In the genomic region with DNA sequence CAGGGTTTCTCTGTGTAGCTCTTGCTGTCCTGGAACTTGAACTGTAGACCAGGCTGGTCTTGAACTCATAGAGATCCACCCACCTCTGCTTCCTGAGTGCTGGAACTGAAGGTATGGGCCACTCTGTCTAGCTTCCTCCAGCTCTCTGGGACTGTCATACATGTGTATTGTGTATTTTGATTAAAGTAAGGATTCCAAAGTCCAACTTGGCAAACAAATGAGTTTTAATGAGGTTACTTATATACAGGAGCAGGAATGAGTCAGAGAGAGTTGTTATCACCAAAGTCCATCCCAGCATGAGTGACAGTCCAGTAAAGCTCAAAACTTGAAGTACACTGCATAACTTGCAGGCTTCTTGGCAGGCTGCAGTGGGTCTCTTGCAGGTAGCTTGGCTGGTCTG, we compare ENCODE assay signal across 27 mouse cellular contexts. TPM values are rescaled to one million over a fixed set of nuclear protein-coding genes. Genes with fewer than 3 reads are reported as not detected.
DNase-seq lines count a peak whose midpoint lies in the region; ATAC-seq and TF ChIP-seq lines count a peak whose summit lies in the region.
"Had no signal": no experiment of that assay in that cellular context is flagged by ENCODE, and none has a peak within 500 bp of the region (broad histone marks: within the 10 kb centered on the region; RNA-seq: fewer than 3 reads in every experiment).

No protein-coding gene starts in this region.

- DNase-seq in MEL (ENCODE audit: low read depth, low spot score) = peak; percentile 39
- DNase-seq in forebrain, postnatal 0 days = no peak
- no peak for DNase-seq in layer of hippocampus, adult 9-10 months (ENCODE audit: low spot score)
- DNase-seq: adrenal gland, postnatal 10 days; adrenal gland, postnatal 36 days; cerebellum, adult 18-20 months; cerebellum, adult 9-10 months; cerebellum, postnatal 14 days; gastrocnemius, adult 2 months; gastrocnemius, postnatal 14 days; heart, adult 11 months had no signal

- H3K27ac ChIP-seq in MEL (ENCODE audit: control insufficient read depth, low read depth, low read length) = 0 out of 2 replicates have a peak overlapping the region, but pooled peaks have one; percentile 4
- peak overlapping the region; percentile 37; the same call in 1 of the 2 replicates for H3K27ac ChIP-seq in intestine, embryonic 16.5 days (ENCODE audit: low read length)
- peak overlapping the region; percentile 95 for H3K27ac ChIP-seq in small intestine, adult 2 months (ENCODE audit: insufficient read depth, low read depth, low read length)
- H3K27ac ChIP-seq in forebrain, postnatal 0 days (ENCODE audit: low read depth, low read length) = no peak overlapping the region
- H3K27ac ChIP-seq: gastrocnemius, adult 2 months; hindbrain, embryonic 13.5 days had no signal

- TF ChIP-seq CTCF in MEL (IDR thresholded peaks at IDR 0.05 in 2 of 3, conservative IDR thresholded peaks at IDR 0.05 in 1 of 3; ENCODE audit: control insufficient read depth in 1 of 3, insufficient read depth in 1 of 3, low read depth in 2 of 3, low read length in 3 of 3, poor library complexity in 1 of 3, severe bottlenecking in 1 of 3) = no peak
- no peak for TF ChIP-seq CTCF in small intestine, adult 2 months (IDR thresholded peaks at IDR 0.05; ENCODE audit: extremely low read depth, insufficient read length, insufficient replicate concordance, low read depth, low read length)
- TF ChIP-seq CTCF in forebrain, postnatal 0 days (IDR thresholded peaks at IDR 0.05; ENCODE audit: low read depth) = no peak

- H3K4me2 ChIP-seq in intestine, embryonic 16.5 days (ENCODE audit: low read depth, low read length) = no peak overlapping the region
- H3K4me2 ChIP-seq in forebrain, postnatal 0 days (ENCODE audit: low read depth) = no peak overlapping the region
- H3K4me2 ChIP-seq: heart, embryonic 11.5 days; hindbrain, embryonic 13.5 days had no signal

- H3K36me3 ChIP-seq in MEL (ENCODE audit: control insufficient read depth in 1 of 2, insufficient read depth in 2 of 2, low read length in 2 of 2) = peaks cover 0 to 21% of the 10 kb centered on the region in 2 experiments; a peak in 2 of 4 replicates
- H3K36me3 ChIP-seq in intestine, embryonic 16.5 days (ENCODE audit: control insufficient read depth, insufficient read depth, low read length) = no peaks in the 10 kb centered on the region
- H3K36me3 ChIP-seq in small intestine, adult 2 months (ENCODE audit: control insufficient read depth, insufficient read depth, low read length) = no peaks in the 10 kb centered on the region
- H3K36me3 ChIP-seq in forebrain, postnatal 0 days (ENCODE audit: insufficient read depth) = no peaks in the 10 kb centered on the region
- H3K36me3 ChIP-seq: hindbrain, embryonic 13.5 days had no signal

- ATAC-seq in intestine, embryonic 16.5 days = peak; percentile 57
- ATAC-seq in erythroid progenitor cell, adult 5-6 weeks (replicated peaks; ENCODE audit: low FRiP score, poor library complexity, severe bottlenecking) = no peak
- ATAC-seq in forebrain, postnatal 0 days = no peak
- ATAC-seq: CD4-positive, CD25-positive, alpha-beta regulatory T cell, adult 4 months; forebrain, embryonic 14.5 days; hindbrain, embryonic 16.5 days; Patski had no signal

- H3K9me3 ChIP-seq in MEL (replicated peaks; ENCODE audit: insufficient read depth, low read length) = no peaks in the 10 kb centered on the region
- no peaks in the 10 kb centered on the region for H3K9me3 ChIP-seq in intestine, embryonic 16.5 days (ENCODE audit: control insufficient read depth, low read length)
- no peaks in the 10 kb centered on the region for H3K9me3 ChIP-seq in forebrain, postnatal 0 days (ENCODE audit: low read length)
- H3K9me3 ChIP-seq: hindbrain, embryonic 13.5 days had no signal

- no peak for TF ChIP-seq POLR2A in MEL (IDR thresholded peaks at IDR 0.05; ENCODE audit: control insufficient read depth in 1 of 2, insufficient read depth in 1 of 2, low read depth in 1 of 2, low read length in 2 of 2, poor library complexity in 1 of 2)
- TF ChIP-seq POLR2A in small intestine, adult 2 months (IDR thresholded peaks at IDR 0.05; ENCODE audit: low read depth, low read length) = no peak

- H3K4me1 ChIP-seq in MEL (ENCODE audit: control insufficient read depth in 1 of 2, insufficient read depth in 2 of 2, low read length in 2 of 2) = peaks cover 5 to 18% of the 10 kb centered on the region in 2 experiments
- peaks cover 6% of the 10 kb centered on the region; the same call in 1 of the 2 replicates for H3K4me1 ChIP-seq in intestine, embryonic 16.5 days (ENCODE audit: control insufficient read depth, insufficient read depth, low read length)
- peaks cover 21% of the 10 kb centered on the region; the same call in 1 of the 2 replicates for H3K4me1 ChIP-seq in small intestine, adult 2 months (ENCODE audit: control insufficient read depth, insufficient read depth, insufficient read length, low read length)
- H3K4me1 ChIP-seq in forebrain, postnatal 0 days (ENCODE audit: insufficient read depth) = peaks cover 5% of the 10 kb centered on the region

- no peak for TF ChIP-seq RAD21 in MEL (IDR thresholded peaks at IDR 0.05; ENCODE audit: low read depth, low read length)

- H3K9ac ChIP-seq in MEL (ENCODE audit: control insufficient read depth, low read depth, low read length, poor library complexity, severe bottlenecking) = no peak overlapping the region
- H3K9ac ChIP-seq in intestine, embryonic 16.5 days (ENCODE audit: low read depth, low read length) = no peak overlapping the region
- no peak overlapping the region for H3K9ac ChIP-seq in forebrain, postnatal 0 days
- H3K9ac ChIP-seq: hindbrain, embryonic 13.5 days had no signal

- TF ChIP-seq EP300 in MEL (IDR thresholded peaks at IDR 0.05; ENCODE audit: low read depth in 1 of 2, low read length in 2 of 2) = no peak

- H3K27me3 ChIP-seq in MEL (ENCODE audit: control insufficient read depth in 1 of 2, insufficient read depth in 2 of 2, low read length in 2 of 2) = peaks cover 0 to 1% of the 10 kb centered on the region in 2 experiments; a peak in 1 of 4 replicates
- H3K27me3 ChIP-seq in intestine, embryonic 16.5 days (replicated peaks; ENCODE audit: control insufficient read depth, insufficient read depth, low read length) = no peaks in the 10 kb centered on the region
- no peaks in the 10 kb centered on the region for H3K27me3 ChIP-seq in small intestine, adult 2 months (ENCODE audit: control insufficient read depth, insufficient read depth, low read length)
- H3K27me3 ChIP-seq in forebrain, postnatal 0 days (ENCODE audit: insufficient read depth, low read length) = no peaks in the 10 kb centered on the region
- H3K27me3 ChIP-seq: hindbrain, embryonic 13.5 days; Patski had no signal

- no peaks in the 10 kb centered on the region for H3K79me2 ChIP-seq in MEL (ENCODE audit: control insufficient read depth, insufficient read depth, low read length, poor library complexity)

- H3K4me3 ChIP-seq in MEL (ENCODE audit: control insufficient read depth in 1 of 2, insufficient read depth in 1 of 2, low read depth in 2 of 2, low read length in 2 of 2) = no peak overlapping the region
- no peak overlapping the region for H3K4me3 ChIP-seq in intestine, embryonic 16.5 days (ENCODE audit: low read length)
- H3K4me3 ChIP-seq in small intestine, adult 2 months (ENCODE audit: low read depth, low read length) = no peak overlapping the region
- no peak overlapping the region for H3K4me3 ChIP-seq in forebrain, postnatal 0 days (ENCODE audit: low read depth, low read length)
- H3K4me3 ChIP-seq: gastrocnemius, adult 2 months; hindbrain, embryonic 13.5 days had no signal

TF ChIP-seq in MEL, 35 proteins besides CTCF, POLR2A, EP300 and RAD21:
- TF ChIP-seq UBTF (IDR thresholded peaks at IDR 0.05; ENCODE audit: borderline replicate concordance, insufficient read depth, low read depth, low read length) = no peak
- no peak for TF ChIP-seq GATA1 (IDR thresholded peaks at IDR 0.05; ENCODE audit: low read depth, low read length)
- TF ChIP-seq ETS1 (IDR thresholded peaks at IDR 0.05; ENCODE audit: low read depth, low read length) = 0 out of 2 replicates have a peak, but pooled peaks have one; percentile 9
- no peak for TF ChIP-seq MYB (IDR thresholded peaks at IDR 0.05; ENCODE audit: low read depth, low read length)
- TF ChIP-seq ZMIZ1 (IDR thresholded peaks at IDR 0.05; ENCODE audit: low read depth, low read length) = no peak

RNA-seq across cellular contexts. Expression of a gene that starts 3.3 kb away (rescaled TPM):
- 5.0 and 5.2 TPM in 2 replicates for total RNA-seq in MEL (2012; rRNA removed)
- 10 to 100 TPM in 1 of 2 experiments, not detected in 1; 14.2 TPM for polyA plus RNA-seq in MEL (2012; ENCODE audit: insufficient read depth in 1 of 2, insufficient read length in 2 of 2, low read depth in 1 of 2, low replicate concordance in 2 of 2, missing spikeins in 1 of 2)
- polyA plus RNA-seq in intestine, embryonic 16.5 days (2015; fragmentation: Nextera tagmentation; extraction: Ambion mirVana) = 17.1 and 19.6 TPM in 2 replicates
- polyA plus RNA-seq in small intestine, adult 2 months (2012; rRNA removed) = 2.9 and 7.7 TPM in 2 replicates
- 1.8 and 11.3 TPM in 2 replicates for total RNA-seq in erythroid progenitor cell, adult 5-6 weeks (2015; ENCODE audit: low replicate concordance)
- 0.76 and 0.90 TPM in 2 replicates for total RNA-seq in erythroid progenitor cell, adult 5-6 weeks (2017; ENCODE audit: low replicate concordance)
- 18.0 and 20.2 TPM in 2 replicates for total RNA-seq in forebrain, postnatal 0 days (2014; rRNA removed)
- 8.3 and 12.7 TPM in 2 replicates for polyA plus RNA-seq in forebrain, postnatal 0 days (2015; fragmentation: Nextera tagmentation; extraction: Ambion mirVana)

RNA-seq across cellular contexts. Expression of a gene that starts 17.0 kb away (rescaled TPM):
- not detected in 2 replicates for total RNA-seq in MEL (2012; rRNA removed)
- polyA plus RNA-seq in MEL (2012; ENCODE audit: insufficient read depth in 1 of 2, insufficient read length in 2 of 2, low read depth in 1 of 2, low replicate concordance in 2 of 2, missing spikeins in 1 of 2) = not detected
- 1.4 TPM in 2 replicates for polyA plus RNA-seq in intestine, embryonic 16.5 days (2015; fragmentation: Nextera tagmentation; extraction: Ambion mirVana)
- 0.06 and 0.18 TPM in 2 replicates for polyA plus RNA-seq in small intestine, adult 2 months (2012; rRNA removed)
- total RNA-seq in erythroid progenitor cell, adult 5-6 weeks (2015; ENCODE audit: low replicate concordance) = not detected in 2 replicates
- total RNA-seq in erythroid progenitor cell, adult 5-6 weeks (2017; ENCODE audit: low replicate concordance) = not detected in 2 replicates
- 0.10 TPM in 1 of 2 replicates, not detected in the other for total RNA-seq in forebrain, postnatal 0 days (2014; rRNA removed)
- 0.09 TPM in 1 of 2 replicates, not detected in the other for polyA plus RNA-seq in forebrain, postnatal 0 days (2015; fragmentation: Nextera tagmentation; extraction: Ambion mirVana)
- total RNA-seq: ES-E14; gastrocnemius, adult 2 months; gastrocnemius, postnatal 14 days; gastrocnemius, postnatal 4 days; heart, adult 8-10 months; heart, postnatal 25 days; hematopoietic stem cell, adult 5-6 weeks had no signal
- polyA plus RNA-seq: C2C12; CD4-positive, CD25-positive, alpha-beta regulatory T cell, adult 4 months; forebrain, embryonic 14.5 days; heart, embryonic 11.5 days; heart, postnatal 0 days; Patski had no signal
